Mouse (Mus musculus) heart, embryonic 12.5 days (tissue): ENCODE measurements at regions not wholly inside any gene's neighbourhood (a gene's known extent, or its start where the extent isn't known, plus 50 kb on each side); places are given as distances from the start of the nearest gene placed in this dataset.

ENCODE experiments used
- ATAC-seq: fragments of 200-750 bp; cut with Nextera tagmentation; 2 replicates; pipeline ENCODE4 v1.8.0; 2017; ENCODE audit warnings: moderate TSS enrichment, moderate library complexity; ENCODE audit not compliant: insufficient number of reproducible peaks, low FRiP score
- H3K27ac ChIP-seq: fragments of 300-500 bp; sonication (generic); 2 replicates; pipeline ENCODE4 v1.5.1; 2016; ENCODE audit warnings: mild to moderate bottlenecking, moderate library complexity; ENCODE audit not compliant: poor library complexity, severe bottlenecking
- H3K27me3 ChIP-seq: fragments of 300-500 bp; sonication (generic); replicated peaks from 2 replicates; pipeline ENCODE4 v1.6.1; 2016; ENCODE audit warnings: mild to moderate bottlenecking, moderate library complexity
- H3K36me3 ChIP-seq: fragments of 300-500 bp; sonication (generic); 2 replicates; pipeline ENCODE4 v1.6.1; 2016; ENCODE audit warnings: mild to moderate bottlenecking, moderate library complexity
- H3K4me1 ChIP-seq: fragments of 300-500 bp; sonication (generic); replicated peaks from 2 replicates; pipeline ENCODE4 v1.6.1; 2016; ENCODE audit warnings: mild to moderate bottlenecking
- H3K4me2 ChIP-seq: fragments of 300-500 bp; sonication (generic); 2 replicates; pipeline ENCODE4 v1.6.1; 2016; ENCODE audit warnings: mild to moderate bottlenecking, moderate library complexity
- H3K4me3 ChIP-seq: fragments of 300-500 bp; sonication (generic); 2 replicates; pipeline ENCODE4 v1.5.1; 2016; ENCODE audit warnings: mild to moderate bottlenecking
- H3K9ac ChIP-seq: fragments of 300-500 bp; sonication (generic); 2 replicates; pipeline ENCODE4 v1.6.1; 2016; ENCODE audit warnings: mild to moderate bottlenecking, moderate library complexity
- H3K9me3 ChIP-seq: fragments of 300-500 bp; sonication (generic); replicated peaks from 2 replicates; pipeline ENCODE4 v1.6.1; 2016; ENCODE audit warnings: mild to moderate bottlenecking, moderate library complexity
- WGBS: fragments of 180-500 bp; shearing (Covaris S2); methylation state at CpG from one replicate; pipeline ENCODE4 v1.1.7; 2016; 5-methylcytosine and 5-hydroxymethylcytosine counted together

- no peaks in the 10 kb centered on the region for H3K27me3 ChIP-seq
- WGBS: 63% methylated on average over 11 of the region's 11 CpGs
- H3K4me1 ChIP-seq: no peaks in the 10 kb centered on the region
- H3K9me3 ChIP-seq: no peaks in the 10 kb centered on the region
- H3K4me3 ChIP-seq: no peak overlapping the region
- H3K4me2 ChIP-seq: no peak overlapping the region
- no peak overlapping the region for H3K27ac ChIP-seq
- H3K36me3 ChIP-seq: no peaks in the 10 kb centered on the region
- H3K9ac ChIP-seq: no peak overlapping the region
- ATAC-seq: no peak
Observed at GRCm38 (mm10) chr9:72217296-72218028, 57.2 kb upstream of the Zfp280d start.

GRCm38 (mm10) chr9:72218736-72219135, 55.9 kb upstream of the Zfp280d start:
- no peaks in the 10 kb centered on the region for H3K9me3 ChIP-seq
- no peaks in the 10 kb centered on the region for H3K27me3 ChIP-seq
- no peak for ATAC-seq
- 63% methylated on average over 7 of the region's 7 CpGs for WGBS
- H3K4me1 ChIP-seq: no peaks in the 10 kb centered on the region
- no peak overlapping the region for H3K27ac ChIP-seq
- no peak overlapping the region for H3K9ac ChIP-seq
- H3K36me3 ChIP-seq: no peaks in the 10 kb centered on the region
- H3K4me2 ChIP-seq: no peak overlapping the region
- no peak overlapping the region for H3K4me3 ChIP-seq

GRCm38 (mm10) chr9:72219892-72220291, 54.8 kb upstream of the Zfp280d start:
- no peak for ATAC-seq
- H3K36me3 ChIP-seq: no peaks in the 10 kb centered on the region
- H3K27ac ChIP-seq: no peak overlapping the region
- H3K27me3 ChIP-seq: no peaks in the 10 kb centered on the region
- no peak overlapping the region for H3K4me3 ChIP-seq
- H3K4me1 ChIP-seq: no peaks in the 10 kb centered on the region
- H3K9me3 ChIP-seq: no peaks in the 10 kb centered on the region
- WGBS: 88% methylated on average over 12 of the region's 12 CpGs
- no peak overlapping the region for H3K4me2 ChIP-seq
- no peak overlapping the region for H3K9ac ChIP-seq

GRCm38 (mm10) chr9:72221333-72221732, 53.3 kb upstream of the Zfp280d start:
- Histone ChIP-seq H3K4me1 (no peaks in the 10 kb centered on the region), H3K36me3 (no peaks in the 10 kb centered on the region), H3K9ac (no peak overlapping the region), H3K4me2 (no peak overlapping the region), H3K4me3 (no peak overlapping the region), H3K27me3 (no peaks in the 10 kb centered on the region), H3K9me3 (no peaks in the 10 kb centered on the region), H3K27ac (no peak overlapping the region)
- 81% methylated on average over 5 of the region's 5 CpGs for WGBS
- no peak for ATAC-seq
